Comparison of ENCODE assay signal across 9 mouse cellular contexts in the genomic region with DNA sequence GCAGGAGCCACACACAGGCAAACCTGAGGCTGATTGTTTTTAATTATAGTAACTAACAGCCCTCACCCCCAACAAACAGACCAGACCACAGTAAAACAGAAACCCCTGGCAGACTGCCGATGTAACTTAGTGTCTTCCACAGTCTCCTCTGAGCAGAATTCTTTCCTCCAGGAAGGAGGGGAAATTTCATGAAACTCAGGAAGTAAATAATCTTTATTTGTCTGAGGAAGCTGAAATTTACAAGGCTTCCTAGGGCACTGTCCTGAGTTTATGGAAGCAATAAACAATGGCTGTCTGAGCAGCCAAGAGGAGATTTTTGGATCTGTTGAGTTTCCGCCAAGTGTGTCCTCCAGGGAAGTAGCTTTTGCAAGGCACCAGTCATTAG. TPM values are rescaled to one million over a fixed set of nuclear protein-coding genes. Genes with fewer than 3 reads are reported as not detected.
DNase-seq lines count a peak whose midpoint lies in the region; ATAC-seq lines count a peak whose summit lies in the region.
"Had no signal": no experiment of that assay in that cellular context is flagged by ENCODE, and none has a peak within 500 bp of the region (broad histone marks: within the 10 kb centered on the region; RNA-seq: fewer than 3 reads in every experiment).

No protein-coding gene starts in this region.

- H3K27me3 ChIP-seq in hindbrain, embryonic 10.5 days (ENCODE audit: insufficient read depth, poor library complexity, severe bottlenecking), result no peaks in the 10 kb centered on the region
- no peaks in the 10 kb centered on the region for H3K27me3 ChIP-seq in hindbrain, embryonic 12.5 days
- no peaks in the 10 kb centered on the region for H3K27me3 ChIP-seq in embryonic facial prominence, embryonic 15.5 days
- H3K27me3 ChIP-seq in hindbrain, embryonic 16.5 days (replicated peaks; ENCODE audit: control insufficient read depth, insufficient read depth, low read length), result no peaks in the 10 kb centered on the region

- 87% methylated on average over 2 of the region's 2 CpGs for WGBS in hindbrain, embryonic 10.5 days
- 87% methylated on average over 2 of the region's 2 CpGs for WGBS in hindbrain, embryonic 12.5 days
- WGBS in embryonic facial prominence, embryonic 15.5 days, result 53% methylated on average over 2 of the region's 2 CpGs
- 70% methylated on average over 2 of the region's 2 CpGs for WGBS in hindbrain, embryonic 16.5 days

- no peak overlapping the region for H3K4me3 ChIP-seq in hindbrain, embryonic 10.5 days
- H3K4me3 ChIP-seq in hindbrain, embryonic 12.5 days, result no peak overlapping the region
- H3K4me3 ChIP-seq in embryonic facial prominence, embryonic 15.5 days (replicated peaks), result no peak overlapping the region
- H3K4me3 ChIP-seq in hindbrain, embryonic 16.5 days (ENCODE audit: low read length), result no peak overlapping the region

- no peaks in the 10 kb centered on the region for H3K9me3 ChIP-seq in hindbrain, embryonic 10.5 days
- no peaks in the 10 kb centered on the region for H3K9me3 ChIP-seq in hindbrain, embryonic 12.5 days (replicated peaks)
- no peaks in the 10 kb centered on the region for H3K9me3 ChIP-seq in embryonic facial prominence, embryonic 15.5 days (replicated peaks)
- H3K9me3 ChIP-seq in hindbrain, embryonic 16.5 days (ENCODE audit: control insufficient read depth, low read length), result no peaks in the 10 kb centered on the region

- peak overlapping the region; percentile 16; the same call in 1 of the 2 replicates for H3K27ac ChIP-seq in hindbrain, embryonic 10.5 days
- no peak overlapping the region for H3K27ac ChIP-seq in hindbrain, embryonic 12.5 days
- H3K27ac ChIP-seq in embryonic facial prominence, embryonic 15.5 days (replicated peaks), result peak overlapping the region; percentile 2; the same call in 1 of the 2 replicates
- H3K27ac ChIP-seq in hindbrain, embryonic 16.5 days (ENCODE audit: low read depth, low read length), result no peak overlapping the region

- H3K4me1 ChIP-seq in hindbrain, embryonic 10.5 days (replicated peaks), result 0 out of 2 replicates have a peak, but pooled peaks cover 11% of the 10 kb centered on the region
- no peaks in the 10 kb centered on the region for H3K4me1 ChIP-seq in hindbrain, embryonic 12.5 days
- H3K4me1 ChIP-seq in embryonic facial prominence, embryonic 15.5 days, result peaks cover 10% of the 10 kb centered on the region
- no peaks in the 10 kb centered on the region for H3K4me1 ChIP-seq in hindbrain, embryonic 16.5 days (ENCODE audit: control insufficient read depth, insufficient read depth, low read depth, low read length)

- H3K9ac ChIP-seq in hindbrain, embryonic 12.5 days, result no peak overlapping the region
- no peak overlapping the region for H3K9ac ChIP-seq in embryonic facial prominence, embryonic 15.5 days
- H3K9ac ChIP-seq in hindbrain, embryonic 16.5 days (ENCODE audit: low read depth, low read length), result no peak overlapping the region

- ATAC-seq in hindbrain, embryonic 12.5 days (ENCODE audit: low FRiP score), result no peak
- peak; percentile 45; the same call in 1 of the 2 replicates for ATAC-seq in embryonic facial prominence, embryonic 15.5 days (ENCODE audit: insufficient number of reproducible peaks, low FRiP score, low TSS enrichment, low read depth)
- ATAC-seq in megakaryocyte, adult 5-6 weeks (ENCODE audit: poor library complexity, severe bottlenecking), result peak; percentile 12; the same call in 1 of the 2 replicates
- no peak; the same call in 1 of the 2 replicates for ATAC-seq in hindbrain, embryonic 16.5 days

- no peak for DNase-seq in hindbrain, embryonic 10.5 days (ENCODE audit: low spot score)
- peak; percentile 83 for DNase-seq in kidney, postnatal 14 days
- DNase-seq in layer of hippocampus, adult 11-12 months (ENCODE audit: low spot score), result no peak
- no peak for DNase-seq in adrenal gland, adult 8-10 months
- DNase-seq: layer of hippocampus, postnatal 36 days had no signal

- no peaks in the 10 kb centered on the region for H3K36me3 ChIP-seq in hindbrain, embryonic 10.5 days
- H3K36me3 ChIP-seq in hindbrain, embryonic 12.5 days, result no peaks in the 10 kb centered on the region
- no peaks in the 10 kb centered on the region for H3K36me3 ChIP-seq in embryonic facial prominence, embryonic 15.5 days
- H3K36me3 ChIP-seq in hindbrain, embryonic 16.5 days (ENCODE audit: control insufficient read depth, insufficient read depth, low read length), result no peaks in the 10 kb centered on the region

- H3K4me2 ChIP-seq in hindbrain, embryonic 12.5 days (replicated peaks), result no peak overlapping the region
- 0 out of 2 replicates have a peak overlapping the region, but pooled peaks have one; percentile 0 for H3K4me2 ChIP-seq in embryonic facial prominence, embryonic 15.5 days (replicated peaks)
- H3K4me2 ChIP-seq in hindbrain, embryonic 16.5 days (ENCODE audit: low read length), result no peak overlapping the region

RNA-seq across cellular contexts. Expression of a gene that starts 8.0 kb away (rescaled TPM):
- 44.9 and 46.8 TPM in 2 replicates for polyA plus RNA-seq in hindbrain, embryonic 10.5 days (2016; fragmentation: Nextera tagmentation; extraction: Ambion mirVana)
- polyA plus RNA-seq in hindbrain, embryonic 12.5 days (2016; fragmentation: Nextera tagmentation; extraction: Ambion mirVana), result 57.4 and 62.2 TPM in 2 replicates
- polyA plus RNA-seq in embryonic facial prominence, embryonic 15.5 days (2015; fragmentation: Nextera tagmentation; extraction: Ambion mirVana), result 34.7 and 39.1 TPM in 2 replicates
- total RNA-seq in megakaryocyte, adult 5-6 weeks (2015), result 60.1 and 74.2 TPM in 2 replicates
- total RNA-seq in megakaryocyte, adult 5-6 weeks (2017), result 42.9 and 51.0 TPM in 2 replicates
- 20.0 and 22.8 TPM in 2 replicates for polyA plus RNA-seq in hindbrain, embryonic 16.5 days (2015; fragmentation: Nextera tagmentation; extraction: Ambion mirVana)
- 10 to 100 TPM; 49.0 to 61.9 (median 53.7) TPM for total RNA-seq in adrenal gland, adult 8-10 months (2022)

RNA-seq across cellular contexts. Expression of a gene that starts 20.5 kb away (rescaled TPM):
- 16.4 and 19.0 TPM in 2 replicates for polyA plus RNA-seq in hindbrain, embryonic 10.5 days (2016; fragmentation: Nextera tagmentation; extraction: Ambion mirVana)
- 10.6 and 11.6 TPM in 2 replicates for polyA plus RNA-seq in hindbrain, embryonic 12.5 days (2016; fragmentation: Nextera tagmentation; extraction: Ambion mirVana)
- 21.7 and 25.1 TPM in 2 replicates for polyA plus RNA-seq in embryonic facial prominence, embryonic 15.5 days (2015; fragmentation: Nextera tagmentation; extraction: Ambion mirVana)
- 17.3 and 20.8 TPM in 2 replicates for total RNA-seq in megakaryocyte, adult 5-6 weeks (2015)
- total RNA-seq in megakaryocyte, adult 5-6 weeks (2017), result 14.4 and 14.8 TPM in 2 replicates
- polyA plus RNA-seq in hindbrain, embryonic 16.5 days (2015; fragmentation: Nextera tagmentation; extraction: Ambion mirVana), result 8.9 and 9.0 TPM in 2 replicates
- total RNA-seq in adrenal gland, adult 8-10 months (2022), result 10 to 100 TPM; 45.2 to 50.0 (median 46.1) TPM

RNA-seq across cellular contexts. Expression of a gene that starts 47.4 kb away (rescaled TPM):
- polyA plus RNA-seq in hindbrain, embryonic 10.5 days (2016; fragmentation: Nextera tagmentation; extraction: Ambion mirVana), result 27.2 and 32.7 TPM in 2 replicates
- polyA plus RNA-seq in hindbrain, embryonic 12.5 days (2016; fragmentation: Nextera tagmentation; extraction: Ambion mirVana), result 28.4 and 29.1 TPM in 2 replicates
- 27.9 and 28.0 TPM in 2 replicates for polyA plus RNA-seq in embryonic facial prominence, embryonic 15.5 days (2015; fragmentation: Nextera tagmentation; extraction: Ambion mirVana)
- total RNA-seq in megakaryocyte, adult 5-6 weeks (2015), result 13.6 and 14.0 TPM in 2 replicates
- total RNA-seq in megakaryocyte, adult 5-6 weeks (2017), result 8.4 and 13.5 TPM in 2 replicates
- polyA plus RNA-seq in hindbrain, embryonic 16.5 days (2015; fragmentation: Nextera tagmentation; extraction: Ambion mirVana), result 35.2 and 36.1 TPM in 2 replicates
- 10 to 100 TPM; 24.4 to 29.0 (median 26.6) TPM for total RNA-seq in adrenal gland, adult 8-10 months (2022)

Comparison
In these comparisons a context has a peak if more than half of its experiments do, and no peak if none do; other contexts are left out.
1. H3K27ac ChIP-seq: peak in hindbrain, embryonic 10.5 days (single experiment) and embryonic facial prominence, embryonic 15.5 days (single experiment); none in hindbrain, embryonic 12.5 days (single experiment) and hindbrain, embryonic 16.5 days (single experiment).
2. ATAC-seq: peak in embryonic facial prominence, embryonic 15.5 days (single experiment) and megakaryocyte, adult 5-6 weeks (single experiment); none in hindbrain, embryonic 12.5 days (single experiment) and hindbrain, embryonic 16.5 days (single experiment).